Mouse (Mus musculus): ENCODE data around the gene Folr1. TPM values are rescaled to one million over a fixed set of nuclear protein-coding genes. Genes with fewer than 3 reads are reported as not detected.

Gene Folr1
- polyA plus RNA-seq, 1 experiment = 0.86 TPM

GRCm38 (mm10) chr7:101895695-101896094 lies 25.1 kb upstream of the Folr1 start:
- H3K36me3 ChIP-seq (ENCODE audit: control insufficient read depth, insufficient read depth, low read length) = no peaks in the 10 kb centered on the region
- H3K27ac ChIP-seq (ENCODE audit: control insufficient read depth, insufficient read depth, low read length) = no peak overlapping the region
- no peak for TF ChIP-seq POLR2A (IDR thresholded peaks at IDR 0.05; ENCODE audit: control insufficient read depth, extremely low read depth, insufficient read depth, low read length, poor library complexity)
- no peak for TF ChIP-seq CTCF (IDR thresholded peaks at IDR 0.05; ENCODE audit: borderline replicate concordance, control insufficient read depth, extremely low read depth, insufficient read depth, low read length, poor library complexity)
- H3K4me3 ChIP-seq (ENCODE audit: control insufficient read depth, insufficient read depth, low read length) = peak overlapping the region; percentile 58
- no peak for DNase-seq
- H3K4me1 ChIP-seq (replicated peaks; ENCODE audit: control insufficient read depth, insufficient read depth, low read length) = peaks cover 7% of the 10 kb centered on the region
- 33% methylated on average over 9 of the region's 9 CpGs for WGBS
- no peaks in the 10 kb centered on the region for H3K27me3 ChIP-seq (ENCODE audit: control insufficient read depth, insufficient read depth, low read length)

GRCm38 (mm10) chr7:101888460-101888859 lies 17.9 kb upstream of the Folr1 start:
- Histone ChIP-seq H3K4me1 (replicated peaks; ENCODE audit: control insufficient read depth, insufficient read depth, low read length) (no peaks in the 10 kb centered on the region), H3K27ac (ENCODE audit: control insufficient read depth, insufficient read depth, low read length) (no peak overlapping the region), H3K36me3 (ENCODE audit: control insufficient read depth, insufficient read depth, low read length) (no peaks in the 10 kb centered on the region), H3K4me3 (ENCODE audit: control insufficient read depth, insufficient read depth, low read length) (no peak overlapping the region), H3K27me3 (ENCODE audit: control insufficient read depth, insufficient read depth, low read length) (no peaks in the 10 kb centered on the region)
- WGBS = 86% methylated on average over 4 of the region's 4 CpGs
- TF ChIP-seq POLR2A (IDR thresholded peaks at IDR 0.05; ENCODE audit: control insufficient read depth, extremely low read depth, insufficient read depth, low read length, poor library complexity) = no peak
- TF ChIP-seq CTCF (IDR thresholded peaks at IDR 0.05; ENCODE audit: borderline replicate concordance, control insufficient read depth, extremely low read depth, insufficient read depth, low read length, poor library complexity) = no peak
- no peak for DNase-seq

- Histone ChIP-seq H3K36me3 (ENCODE audit: control insufficient read depth, insufficient read depth, low read length) (no peaks in the 10 kb centered on the region), H3K4me1 (replicated peaks; ENCODE audit: control insufficient read depth, insufficient read depth, low read length) (no peaks in the 10 kb centered on the region), H3K27me3 (ENCODE audit: control insufficient read depth, insufficient read depth, low read length) (no peaks in the 10 kb centered on the region), H3K4me3 (ENCODE audit: control insufficient read depth, insufficient read depth, low read length) (no peak overlapping the region), H3K27ac (ENCODE audit: control insufficient read depth, insufficient read depth, low read length) (no peak overlapping the region)
- DNase-seq = no peak
- TF ChIP-seq POLR2A (IDR thresholded peaks at IDR 0.05; ENCODE audit: control insufficient read depth, extremely low read depth, insufficient read depth, low read length, poor library complexity) (no peak), CTCF (IDR thresholded peaks at IDR 0.05; ENCODE audit: borderline replicate concordance, control insufficient read depth, extremely low read depth, insufficient read depth, low read length, poor library complexity) (no peak)
- WGBS = 96% methylated on average over 6 of the region's 6 CpGs
Measured at GRCm38 (mm10) chr7:101886274-101886673, 15.7 kb upstream of the Folr1 start.

DNA sequence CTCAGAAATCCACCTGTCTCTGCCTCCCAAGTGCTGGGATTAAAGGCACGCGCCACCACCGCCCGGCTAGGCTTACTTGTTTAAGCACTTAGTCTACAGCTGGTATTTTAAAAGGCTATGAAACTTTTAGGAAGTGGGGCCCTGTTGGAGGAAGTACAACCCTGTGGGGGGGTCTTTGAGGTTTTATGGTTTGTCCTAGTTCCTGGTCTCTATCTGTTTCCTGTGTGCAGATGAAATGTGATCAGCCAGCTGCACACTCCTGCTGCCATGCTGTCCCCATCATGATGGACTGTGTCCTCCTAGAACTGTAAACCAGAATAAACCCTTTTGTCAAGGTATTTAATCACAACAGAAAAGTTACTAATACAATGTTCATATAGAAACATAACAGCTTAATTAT lies 13.6 kb upstream of the Folr1 start:
- Histone ChIP-seq H3K27ac (ENCODE audit: control insufficient read depth, insufficient read depth, low read length) (no peak overlapping the region), H3K27me3 (ENCODE audit: control insufficient read depth, insufficient read depth, low read length) (no peaks in the 10 kb centered on the region), H3K4me1 (replicated peaks; ENCODE audit: control insufficient read depth, insufficient read depth, low read length) (no peaks in the 10 kb centered on the region), H3K36me3 (ENCODE audit: control insufficient read depth, insufficient read depth, low read length) (no peaks in the 10 kb centered on the region), H3K4me3 (ENCODE audit: control insufficient read depth, insufficient read depth, low read length) (no peak overlapping the region)
- no peak for TF ChIP-seq CTCF (IDR thresholded peaks at IDR 0.05; ENCODE audit: borderline replicate concordance, control insufficient read depth, extremely low read depth, insufficient read depth, low read length, poor library complexity)
- TF ChIP-seq POLR2A (IDR thresholded peaks at IDR 0.05; ENCODE audit: control insufficient read depth, extremely low read depth, insufficient read depth, low read length, poor library complexity) = no peak
- 89% methylated on average over 4 of the region's 4 CpGs for WGBS
- DNase-seq = no peak

GRCm38 (mm10) chr7:101882413-101883154 lies 12.0 kb upstream of the Folr1 start:
- TF ChIP-seq POLR2A (IDR thresholded peaks at IDR 0.05; ENCODE audit: control insufficient read depth, extremely low read depth, insufficient read depth, low read length, poor library complexity) (no peak), CTCF (IDR thresholded peaks at IDR 0.05; ENCODE audit: borderline replicate concordance, control insufficient read depth, extremely low read depth, insufficient read depth, low read length, poor library complexity) (no peak)
- Histone ChIP-seq H3K4me1 (replicated peaks; ENCODE audit: control insufficient read depth, insufficient read depth, low read length) (no peaks in the 10 kb centered on the region), H3K36me3 (ENCODE audit: control insufficient read depth, insufficient read depth, low read length) (no peaks in the 10 kb centered on the region), H3K27ac (ENCODE audit: control insufficient read depth, insufficient read depth, low read length) (no peak overlapping the region), H3K27me3 (ENCODE audit: control insufficient read depth, insufficient read depth, low read length) (no peaks in the 10 kb centered on the region), H3K4me3 (ENCODE audit: control insufficient read depth, insufficient read depth, low read length) (no peak overlapping the region)
- 92% methylated on average over 9 of the region's 9 CpGs for WGBS
- DNase-seq = no peak

DNA sequence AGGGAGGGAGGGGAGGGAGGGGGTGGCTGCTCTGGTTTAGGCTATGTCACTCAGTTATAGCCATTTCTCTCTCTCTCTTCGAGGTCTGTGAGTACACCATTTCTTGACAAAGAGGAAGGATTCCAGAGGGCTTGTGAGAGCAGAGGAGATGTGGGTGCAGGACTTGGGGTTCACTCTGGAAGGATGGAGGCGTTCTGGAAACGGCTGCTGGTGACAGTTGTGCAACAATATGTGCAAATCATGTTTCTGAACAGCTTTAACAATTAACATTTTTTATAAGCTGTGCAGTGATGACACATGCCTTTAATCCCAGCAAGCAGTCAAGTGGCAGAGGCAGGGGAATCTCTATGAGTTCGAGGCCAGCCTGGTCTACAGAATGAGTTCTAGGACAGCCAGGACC lies 10.3 kb upstream of the Folr1 start:
- DNase-seq = no peak
- Histone ChIP-seq H3K27ac (ENCODE audit: control insufficient read depth, insufficient read depth, low read length) (no peak overlapping the region), H3K4me3 (ENCODE audit: control insufficient read depth, insufficient read depth, low read length) (no peak overlapping the region), H3K4me1 (replicated peaks; ENCODE audit: control insufficient read depth, insufficient read depth, low read length) (no peaks in the 10 kb centered on the region), H3K27me3 (ENCODE audit: control insufficient read depth, insufficient read depth, low read length) (no peaks in the 10 kb centered on the region), H3K36me3 (ENCODE audit: control insufficient read depth, insufficient read depth, low read length) (no peaks in the 10 kb centered on the region)
- TF ChIP-seq CTCF (IDR thresholded peaks at IDR 0.05; ENCODE audit: borderline replicate concordance, control insufficient read depth, extremely low read depth, insufficient read depth, low read length, poor library complexity) (no peak), POLR2A (IDR thresholded peaks at IDR 0.05; ENCODE audit: control insufficient read depth, extremely low read depth, insufficient read depth, low read length, poor library complexity) (no peak)
- WGBS = 76% methylated on average over 4 of the region's 4 CpGs
